Mouse (Mus musculus) hindbrain, embryonic 15.5 days (tissue): Measurements from ENCODE around the gene Gm10974. TPM values are rescaled to one million over a fixed set of nuclear protein-coding genes. Genes with fewer than 3 reads are reported as not detected.
A peak's percentile ranks its signal among the peaks of the same experiment; 100 is the strongest.

Source experiments
- ATAC-seq: fragments of 200-750 bp; cut with Nextera tagmentation; 2 replicates; pipeline ENCODE4 v1.8.0; 2017; ENCODE audit warnings: low read depth, moderate number of reproducible peaks, moderate TSS enrichment; ENCODE audit not compliant: low FRiP score
- H3K27ac ChIP-seq: fragments of 300-500 bp; sonication (generic); replicated peaks from 2 replicates; pipeline ENCODE4 v1.5.1; 2015; ENCODE audit warnings: mild to moderate bottlenecking, inconsistent platforms
- H3K27me3 ChIP-seq: fragments of 300-500 bp; sonication (generic); 2 replicates; pipeline ENCODE4 v1.6.1; 2015; ENCODE audit warnings: control low read depth, inconsistent platforms
- H3K36me3 ChIP-seq: fragments of 300-500 bp; sonication (generic); 2 replicates; pipeline ENCODE4 v1.6.1; 2015; ENCODE audit warnings: control low read depth, inconsistent platforms
- H3K4me1 ChIP-seq: fragments of 300-500 bp; sonication (generic); replicated peaks from 2 replicates; pipeline ENCODE4 v1.6.1; 2015; ENCODE audit warnings: control low read depth, inconsistent platforms
- H3K4me2 ChIP-seq: fragments of 300-500 bp; sonication (generic); 2 replicates; pipeline ENCODE4 v1.6.1; 2015; ENCODE audit warnings: moderate library complexity, mild to moderate bottlenecking, inconsistent platforms
- H3K4me3 ChIP-seq: fragments of 300-500 bp; sonication (generic); 2 replicates; pipeline ENCODE4 v1.5.1; 2015; ENCODE audit warnings: mild to moderate bottlenecking, inconsistent platforms
- H3K9ac ChIP-seq: fragments of 300-500 bp; sonication (generic); 2 replicates; pipeline ENCODE4 v1.6.1; 2015; ENCODE audit warnings: inconsistent platforms
- H3K9me3 ChIP-seq: fragments of 300-500 bp; sonication (generic); 2 replicates; pipeline ENCODE4 v1.6.1; 2016; ENCODE audit warnings: control low read depth, inconsistent platforms
- WGBS: fragments of 180-500 bp; shearing (Covaris S2); methylation state at CpG from one replicate; pipeline ENCODE4 v1.1.7; 2015; 5-methylcytosine and 5-hydroxymethylcytosine counted together
- polyA plus RNA-seq: library from polyadenylated mRNA; unstranded; fragments of >200 nt; fragmentation: Nextera tagmentation; extraction: Ambion mirVana; gene quantifications from 2 replicates; pipeline ENCODE4 v1.2.1, GENCODE M21; 2015

Gene Gm10974
- polyA plus RNA-seq, 1 experiment from 2014 or later = not detected

GRCm38 (mm10) chr7:66342323-66342722 lies 23.4 kb upstream of the Gm10974 start:
- Histone ChIP-seq H3K9me3 (no peaks in the 10 kb centered on the region), H3K9ac (no peak overlapping the region), H3K36me3 (no peaks in the 10 kb centered on the region), H3K4me1 (peaks cover 5% of the 10 kb centered on the region), H3K27me3 (no peaks in the 10 kb centered on the region), H3K4me3 (no peak overlapping the region), H3K4me2 (no peak overlapping the region), H3K27ac (no peak overlapping the region)
- no peak for ATAC-seq
- 37% methylated on average over 4 of the region's 4 CpGs for WGBS

- H3K4me3 ChIP-seq = no peak overlapping the region
- 76% methylated on average over 6 of the region's 6 CpGs for WGBS
- no peaks in the 10 kb centered on the region for H3K9me3 ChIP-seq
- no peak overlapping the region for H3K27ac ChIP-seq
- peaks cover 8% of the 10 kb centered on the region for H3K4me1 ChIP-seq
- no peak overlapping the region for H3K9ac ChIP-seq
- H3K27me3 ChIP-seq = no peaks in the 10 kb centered on the region
- no peak for ATAC-seq
- H3K36me3 ChIP-seq = no peaks in the 10 kb centered on the region
- no peak overlapping the region for H3K4me2 ChIP-seq
Observed at GRCm38 (mm10) chr7:66342831-66343230, 22.9 kb upstream of the Gm10974 start.

GRCm38 (mm10) chr7:66343307-66343706 lies 22.4 kb upstream of the Gm10974 start:
- peaks cover 8% of the 10 kb centered on the region for H3K4me1 ChIP-seq
- no peak overlapping the region for H3K27ac ChIP-seq
- WGBS = 85% methylated on average over 5 of the region's 5 CpGs
- H3K4me3 ChIP-seq = no peak overlapping the region
- H3K4me2 ChIP-seq = no peak overlapping the region
- H3K9me3 ChIP-seq = no peaks in the 10 kb centered on the region
- H3K27me3 ChIP-seq = no peaks in the 10 kb centered on the region
- no peak overlapping the region for H3K9ac ChIP-seq
- H3K36me3 ChIP-seq = no peaks in the 10 kb centered on the region
- no peak for ATAC-seq

DNA sequence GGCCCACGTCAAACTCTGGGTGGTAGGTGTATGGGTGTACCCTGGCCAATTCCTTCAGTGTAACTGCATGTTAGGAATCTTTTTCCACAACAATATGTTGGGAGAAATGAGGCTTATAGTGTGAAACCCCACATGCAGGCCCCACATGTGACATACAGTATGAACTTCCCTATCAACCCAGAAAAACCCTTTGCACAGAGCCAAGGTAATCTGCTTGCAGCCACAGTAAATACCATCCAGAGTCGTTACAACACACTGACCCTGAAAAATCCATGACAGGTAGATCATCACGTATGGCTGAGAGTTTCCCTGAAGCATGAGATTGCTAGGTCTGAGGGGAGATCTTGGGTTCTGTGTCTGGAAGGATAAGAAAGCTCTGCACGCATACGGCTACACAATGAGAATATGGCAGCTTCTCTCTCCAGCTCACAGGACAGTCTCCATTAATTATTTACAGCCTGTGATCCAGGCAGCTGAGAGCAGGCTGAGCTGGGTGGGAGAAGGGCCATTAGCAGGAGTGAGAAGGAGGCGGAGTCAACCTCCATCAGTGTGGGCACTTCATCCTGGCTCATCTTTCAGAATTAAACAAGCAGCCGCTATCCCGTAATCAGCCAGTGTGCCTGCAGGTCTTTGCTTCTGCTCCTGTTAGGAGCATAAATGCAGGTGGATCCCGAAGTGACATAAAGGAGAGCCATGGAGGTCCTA lies 18.6 kb upstream of the Gm10974 start:
- Histone ChIP-seq H3K27ac (peak overlapping the region; percentile 58), H3K9ac (no peak overlapping the region)

GRCm38 (mm10) chr7:66348588-66348987 lies 17.1 kb upstream of the Gm10974 start:
- WGBS = 91% methylated on average over 10 of the region's 10 CpGs

More for the DNA sequence above, 18.6 kb upstream of the Gm10974 start:
- Histone ChIP-seq H3K4me2 (peak overlapping the region; percentile 34; the same call in 1 of the 2 replicates), H3K36me3 (no peaks in the 10 kb centered on the region), H3K4me3 (no peak overlapping the region), H3K4me1 (peaks cover 8% of the 10 kb centered on the region), H3K27me3 (no peaks in the 10 kb centered on the region), H3K9me3 (no peaks in the 10 kb centered on the region)
- ATAC-seq = peak; percentile 73; the same call in 1 of the 2 replicates
- WGBS = 36% methylated on average over 9 of the region's 9 CpGs

DNA sequence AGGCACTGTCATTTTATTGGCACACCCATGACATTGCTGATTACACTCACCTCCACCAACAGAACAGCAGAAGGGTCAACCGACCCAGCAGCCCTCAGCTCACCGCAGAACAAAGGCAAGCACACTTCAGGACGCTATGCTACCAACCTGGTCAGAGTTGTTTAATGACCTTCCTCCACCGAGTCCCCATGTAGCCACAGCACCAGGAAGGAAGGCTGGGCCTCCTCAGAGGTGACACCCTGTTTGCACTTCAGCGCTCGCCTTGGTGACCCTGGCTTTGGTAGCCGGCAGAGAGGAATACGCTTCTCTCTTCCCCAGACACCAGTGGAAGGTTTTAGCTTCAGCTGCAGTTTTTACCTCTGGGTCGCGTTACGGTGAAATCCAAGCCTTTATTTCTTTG lies 16.0 kb upstream of the Gm10974 start:
- 71% methylated on average over 11 of the region's 11 CpGs for WGBS
- Histone ChIP-seq H3K27ac (no peak overlapping the region), H3K4me2 (no peak overlapping the region), H3K9ac (no peak overlapping the region), H3K36me3 (no peaks in the 10 kb centered on the region), H3K4me3 (no peak overlapping the region), H3K9me3 (no peaks in the 10 kb centered on the region), H3K4me1 (peaks cover 8% of the 10 kb centered on the region), H3K27me3 (no peaks in the 10 kb centered on the region)
- ATAC-seq = no peak

More at GRCm38 (mm10) chr7:66348588-66348987, 17.1 kb upstream of the Gm10974 start:
- Histone ChIP-seq H3K27me3 (no peaks in the 10 kb centered on the region), H3K27ac (no peak overlapping the region), H3K36me3 (no peaks in the 10 kb centered on the region), H3K4me1 (peaks cover 8% of the 10 kb centered on the region), H3K9me3 (no peaks in the 10 kb centered on the region), H3K4me3 (no peak overlapping the region), H3K4me2 (no peak overlapping the region), H3K9ac (no peak overlapping the region)
- no peak for ATAC-seq

DNA sequence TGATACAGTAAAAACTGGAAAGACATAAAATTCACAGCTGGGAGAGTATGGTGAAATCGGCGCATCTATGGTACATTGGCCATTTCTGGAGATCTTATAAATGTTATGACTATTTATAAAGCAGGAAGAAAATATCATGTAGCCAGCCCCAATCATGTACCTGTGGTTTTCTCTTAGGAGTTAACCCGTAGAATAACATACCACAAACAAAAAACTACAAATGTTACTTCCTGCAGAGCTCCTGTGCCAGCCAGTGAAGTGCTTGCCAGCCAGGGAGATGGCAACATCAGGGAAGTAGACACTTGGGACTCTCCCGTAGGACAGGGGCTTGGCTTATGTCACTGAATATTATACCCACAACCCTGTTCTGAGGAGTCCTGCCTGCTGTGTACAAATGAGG lies 14.6 kb upstream of the Gm10974 start:
- H3K27me3 ChIP-seq = no peaks in the 10 kb centered on the region
- no peaks in the 10 kb centered on the region for H3K9me3 ChIP-seq

GRCm38 (mm10) chr7:66354911-66355310 lies 10.8 kb upstream of the Gm10974 start:
- no peak for ATAC-seq
- H3K27ac ChIP-seq = no peak overlapping the region

More for the DNA sequence above, 14.6 kb upstream of the Gm10974 start:
- H3K4me3 ChIP-seq = no peak overlapping the region
- H3K27ac ChIP-seq = no peak overlapping the region
- no peaks in the 10 kb centered on the region for H3K36me3 ChIP-seq
- no peak overlapping the region for H3K9ac ChIP-seq
- H3K4me2 ChIP-seq = no peak overlapping the region
- ATAC-seq = no peak
- peaks cover 8% of the 10 kb centered on the region for H3K4me1 ChIP-seq
- WGBS = 84% methylated on average over 4 of the region's 4 CpGs

GRCm38 (mm10) chr7:66355791-66356522 lies 9.7 kb upstream of the Gm10974 start:
- no peak overlapping the region for H3K4me2 ChIP-seq
- no peak overlapping the region for H3K4me3 ChIP-seq
- no peak overlapping the region for H3K9ac ChIP-seq
- H3K4me1 ChIP-seq = no peaks in the 10 kb centered on the region
- ATAC-seq = no peak
- 91% methylated on average over 8 of the region's 8 CpGs for WGBS
- H3K27ac ChIP-seq = no peak overlapping the region
- no peaks in the 10 kb centered on the region for H3K36me3 ChIP-seq
- H3K9me3 ChIP-seq = no peaks in the 10 kb centered on the region
- H3K27me3 ChIP-seq = no peaks in the 10 kb centered on the region

More at GRCm38 (mm10) chr7:66354911-66355310, 10.8 kb upstream of the Gm10974 start:
- no peak overlapping the region for H3K4me2 ChIP-seq
- H3K4me1 ChIP-seq = no peaks in the 10 kb centered on the region
- H3K36me3 ChIP-seq = no peaks in the 10 kb centered on the region
- H3K9ac ChIP-seq = no peak overlapping the region
- no peaks in the 10 kb centered on the region for H3K9me3 ChIP-seq
- 69% methylated on average over 3 of the region's 3 CpGs for whole genome bisulfite sequencing
- no peaks in the 10 kb centered on the region for H3K27me3 ChIP-seq
- no peak overlapping the region for H3K4me3 ChIP-seq

DNA sequence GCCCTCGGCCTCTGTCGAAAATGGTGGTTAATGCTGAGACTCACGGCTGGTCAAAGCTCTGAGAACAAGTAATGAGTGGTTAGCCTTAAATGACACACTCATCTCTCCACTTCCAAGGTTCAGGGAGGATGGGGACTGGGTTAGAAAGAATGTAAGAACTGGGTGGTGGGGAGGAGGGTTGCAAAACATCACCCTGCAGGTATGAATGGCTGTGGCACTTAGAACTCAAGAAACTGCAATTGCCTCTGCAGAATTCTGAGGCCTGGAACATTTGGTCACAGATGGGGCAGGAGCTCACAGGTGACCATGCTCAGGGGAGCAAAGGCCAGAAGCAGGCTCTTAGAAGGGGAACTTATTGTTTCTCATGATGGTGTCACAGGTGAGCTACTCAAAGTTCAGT lies 7.2 kb upstream of the Gm10974 start:
- H3K27ac ChIP-seq = no peak overlapping the region
- ATAC-seq = no peak
- no peak overlapping the region for H3K9ac ChIP-seq
- no peak overlapping the region for H3K4me3 ChIP-seq
- no peaks in the 10 kb centered on the region for H3K27me3 ChIP-seq
- no peaks in the 10 kb centered on the region for H3K9me3 ChIP-seq
- WGBS = 93% methylated on average over 3 of the region's 3 CpGs
- H3K36me3 ChIP-seq = no peaks in the 10 kb centered on the region
- no peaks in the 10 kb centered on the region for H3K4me1 ChIP-seq
- no peak overlapping the region for H3K4me2 ChIP-seq

DNA sequence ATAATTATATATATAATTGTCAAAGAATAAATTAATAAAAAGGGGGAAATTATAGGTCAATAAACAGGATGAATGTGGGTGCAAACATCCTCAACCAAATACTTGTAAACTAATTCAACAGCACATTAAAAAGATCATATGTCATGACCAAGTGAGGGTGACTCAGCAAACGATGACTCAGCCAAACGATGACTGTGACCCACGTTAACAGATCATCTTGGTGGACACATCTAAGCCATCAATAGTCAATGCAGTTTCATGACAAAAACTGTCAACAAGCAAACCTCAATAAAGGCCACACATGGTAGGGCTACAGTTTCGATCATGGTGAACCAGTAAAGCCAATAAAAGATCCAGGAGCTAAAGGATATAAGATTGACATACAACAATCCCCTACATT lies 6.7 kb upstream of the Gm10974 start:
- Histone ChIP-seq H3K36me3 (no peaks in the 10 kb centered on the region), H3K27ac (no peak overlapping the region), H3K9ac (no peak overlapping the region), H3K4me2 (no peak overlapping the region), H3K4me3 (no peak overlapping the region), H3K27me3 (no peaks in the 10 kb centered on the region), H3K4me1 (no peaks in the 10 kb centered on the region), H3K9me3 (no peaks in the 10 kb centered on the region)
- ATAC-seq = no peak
- WGBS = 94% methylated on average over 4 of the region's 4 CpGs

DNA sequence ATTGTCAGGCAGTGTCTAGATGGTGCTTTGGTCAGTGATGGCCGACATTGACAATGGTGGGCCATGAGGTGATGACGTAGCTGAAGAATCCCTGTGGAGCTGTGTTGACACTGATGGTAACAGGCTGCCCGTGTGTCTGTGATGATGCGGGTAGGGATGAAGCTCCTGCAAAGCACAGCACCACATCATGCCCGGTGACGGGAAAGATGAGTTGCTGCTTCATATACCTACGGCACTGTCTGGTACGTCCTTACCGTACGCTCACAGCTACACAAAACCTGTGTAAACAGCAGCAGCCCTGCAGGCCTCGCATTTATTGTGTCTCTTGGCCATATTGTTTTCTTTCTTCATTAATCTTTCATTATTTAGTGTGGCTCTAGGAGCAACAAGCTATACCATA lies 1.2 kb upstream of the Gm10974 start:
- ATAC-seq = no peak
- H3K9me3 ChIP-seq = no peaks in the 10 kb centered on the region
- H3K4me3 ChIP-seq = no peak overlapping the region
- no peak overlapping the region for H3K9ac ChIP-seq
- H3K27ac ChIP-seq = no peak overlapping the region
- no peaks in the 10 kb centered on the region for H3K4me1 ChIP-seq
- no peaks in the 10 kb centered on the region for H3K27me3 ChIP-seq
- no peak overlapping the region for H3K4me2 ChIP-seq
- 89% methylated on average over 11 of the region's 11 CpGs for WGBS
- no peaks in the 10 kb centered on the region for H3K36me3 ChIP-seq
